Mouse (Mus musculus): ENCODE results near the gene 1700001K19Rik.
"Not testable (repeated sequence)": the region's sequence is repeated elsewhere in the genome, so short reads cannot be mapped to it uniquely, and the experiment has no call there.

Gene 1700001K19Rik

GRCm38 (mm10) chr12:110682561-110683299 is at the start of gene 1700001K19Rik:
Gene 1700001K19Rik, minus strand, starts transcription at chr12:110682619.
- no peak for DNase-seq (ENCODE audit: low read depth, low spot score)

- DNase-seq (ENCODE audit: low read depth, low spot score), result no peak
These were observed 44.0 kb upstream of the 1700001K19Rik start for GRCm38 (mm10) chr12:110726428-110726827.

- no peak for DNase-seq (ENCODE audit: low read depth, low spot score)
These were observed 43.1 kb upstream of the 1700001K19Rik start for GRCm38 (mm10) chr12:110725489-110725888.

GRCm38 (mm10) chr12:110725051-110725450 is 42.6 kb upstream of the 1700001K19Rik start:
- DNase-seq (ENCODE audit: low read depth, low spot score), result no peak

GRCm38 (mm10) chr12:110716004-110716403 is 33.6 kb upstream of the 1700001K19Rik start:
- no peak for DNase-seq (ENCODE audit: low read depth, low spot score)

- no peak for DNase-seq (ENCODE audit: low read depth, low spot score)
These were observed 31.8 kb upstream of the 1700001K19Rik start for GRCm38 (mm10) chr12:110714215-110714614.

- DNase-seq (ENCODE audit: low read depth, low spot score), result no peak
These were observed 31.4 kb upstream of the 1700001K19Rik start for GRCm38 (mm10) chr12:110713784-110714183.

- no peak for DNase-seq (ENCODE audit: low read depth, low spot score)
These were observed 28.9 kb upstream of the 1700001K19Rik start for GRCm38 (mm10) chr12:110711270-110711669.

- no peak for DNase-seq (ENCODE audit: low read depth, low spot score)
These were observed 25.0 kb upstream of the 1700001K19Rik start for GRCm38 (mm10) chr12:110707451-110707850.

GRCm38 (mm10) chr12:110706337-110707231 is 24.2 kb upstream of the 1700001K19Rik start:
- no peak for DNase-seq (ENCODE audit: low read depth, low spot score)

GRCm38 (mm10) chr12:110705419-110705818 is 23.0 kb upstream of the 1700001K19Rik start:
- not testable (repeated sequence) for DNase-seq (ENCODE audit: low read depth, low spot score)

- DNase-seq (ENCODE audit: low read depth, low spot score), result no peak
These were observed 21.3 kb upstream of the 1700001K19Rik start for GRCm38 (mm10) chr12:110703682-110704081.

- no peak for DNase-seq (ENCODE audit: low read depth, low spot score)
These were observed 20.6 kb upstream of the 1700001K19Rik start for GRCm38 (mm10) chr12:110703008-110703471.

- no peak for DNase-seq (ENCODE audit: low read depth, low spot score)
These were observed 20.1 kb upstream of the 1700001K19Rik start, which contains the start of gene Hsp90aa1 for GRCm38 (mm10) chr12:110702556-110702955. Gene Hsp90aa1, minus strand, starts transcription at chr12:110702728.

GRCm38 (mm10) chr12:110701363-110701762 is 18.9 kb upstream of the 1700001K19Rik start:
- DNase-seq (ENCODE audit: low read depth, low spot score), result not testable (repeated sequence)

GRCm38 (mm10) chr12:110700730-110701129 is 18.3 kb upstream of the 1700001K19Rik start:
- DNase-seq (ENCODE audit: low read depth, low spot score), result no peak

- DNase-seq (ENCODE audit: low read depth, low spot score), result no peak
These were observed 16.7 kb upstream of the 1700001K19Rik start for GRCm38 (mm10) chr12:110699171-110699547.

GRCm38 (mm10) chr12:110698523-110699170 is 16.2 kb upstream of the 1700001K19Rik start:
- no peak for DNase-seq (ENCODE audit: low read depth, low spot score)

GRCm38 (mm10) chr12:110698080-110698479 is 15.7 kb upstream of the 1700001K19Rik start:
- DNase-seq (ENCODE audit: low read depth, low spot score), result no peak

GRCm38 (mm10) chr12:110697457-110697856 is 15.0 kb upstream of the 1700001K19Rik start:
- DNase-seq (ENCODE audit: low read depth, low spot score), result no peak

GRCm38 (mm10) chr12:110696975-110697400 is 14.6 kb upstream of the 1700001K19Rik start:
- no peak for DNase-seq (ENCODE audit: low read depth, low spot score)
